Mouse (Mus musculus): ENCODE measurements around the gene Slc41a1. TPM values are rescaled to one million over a fixed set of nuclear protein-coding genes. Genes with fewer than 3 reads are reported as not detected.

Gene Slc41a1
- total and polyA plus RNA-seq, 2 experiments: 1.5 to 5.8 TPM

- H3K9ac ChIP-seq (ENCODE audit: low read depth, low read length): no peak overlapping the region
- TF ChIP-seq POLR2A (IDR thresholded peaks at IDR 0.05; ENCODE audit: extremely low read depth, insufficient read depth, low read length) (no peak), CTCF (IDR thresholded peaks at IDR 0.05; ENCODE audit: low read depth, low read length) (no peak)
- no peaks in the 10 kb centered on the region for H3K27me3 ChIP-seq (ENCODE audit: control insufficient read depth, insufficient read depth, low read length)
- no peaks in the 10 kb centered on the region for H3K79me2 ChIP-seq (ENCODE audit: control insufficient read depth, insufficient read depth, low read length)
- DNase-seq (ENCODE audit: extremely low read depth, low read depth, low spot score): no peak
- H3K27ac ChIP-seq (replicated peaks; ENCODE audit: insufficient read depth, low read depth, low read length): no peak overlapping the region
- H3K4me3 ChIP-seq (ENCODE audit: insufficient read depth, low read depth, low read length): no peak overlapping the region
- peaks cover 12% of the 10 kb centered on the region for H3K36me3 ChIP-seq (ENCODE audit: control insufficient read depth, insufficient read depth, low read length)
- H3K4me1 ChIP-seq (ENCODE audit: control insufficient read depth, insufficient read depth, low read length): peaks cover 2% of the 10 kb centered on the region; the same call in 1 of the 2 replicates
- 79% methylated on average over 1 of the region's 1 CpGs for WGBS
These were observed 45.6 kb downstream of the Slc41a1 start for GRCm38 (mm10) chr1:131872856-131873255.

- DNase-seq (ENCODE audit: extremely low read depth, low read depth, low spot score): no peak
- Histone ChIP-seq H3K27ac (replicated peaks; ENCODE audit: insufficient read depth, low read depth, low read length) (no peak overlapping the region), H3K9ac (ENCODE audit: low read depth, low read length) (no peak overlapping the region), H3K27me3 (ENCODE audit: control insufficient read depth, insufficient read depth, low read length) (no peaks in the 10 kb centered on the region), H3K4me1 (ENCODE audit: control insufficient read depth, insufficient read depth, low read length) (no peaks in the 10 kb centered on the region), H3K4me3 (ENCODE audit: insufficient read depth, low read depth, low read length) (no peak overlapping the region), H3K79me2 (ENCODE audit: control insufficient read depth, insufficient read depth, low read length) (no peaks in the 10 kb centered on the region), H3K36me3 (ENCODE audit: control insufficient read depth, insufficient read depth, low read length) (no peaks in the 10 kb centered on the region)
- 79% methylated on average over 2 of the region's 2 CpGs for WGBS
- no peak for TF ChIP-seq CTCF (IDR thresholded peaks at IDR 0.05; ENCODE audit: low read depth, low read length)
These were observed 52.5 kb downstream of the Slc41a1 start for GRCm38 (mm10) chr1:131879816-131880215.

- no peak overlapping the region for H3K9ac ChIP-seq (ENCODE audit: low read depth, low read length)
- no peak overlapping the region for H3K4me3 ChIP-seq (ENCODE audit: insufficient read depth, low read depth, low read length)
- 57% methylated on average over 2 of the region's 2 CpGs for WGBS
- H3K36me3 ChIP-seq (ENCODE audit: control insufficient read depth, insufficient read depth, low read length): no peaks in the 10 kb centered on the region
- no peak overlapping the region for H3K27ac ChIP-seq (replicated peaks; ENCODE audit: insufficient read depth, low read depth, low read length)
- no peaks in the 10 kb centered on the region for H3K4me1 ChIP-seq (ENCODE audit: control insufficient read depth, insufficient read depth, low read length)
- DNase-seq (ENCODE audit: extremely low read depth, low read depth, low spot score): peak; percentile 44
- 0 out of 2 replicates have a peak, but pooled peaks have one; percentile 19 for TF ChIP-seq CTCF (IDR thresholded peaks at IDR 0.05; ENCODE audit: low read depth, low read length)
- no peak for TF ChIP-seq POLR2A (IDR thresholded peaks at IDR 0.05; ENCODE audit: extremely low read depth, insufficient read depth, low read length)
- no peaks in the 10 kb centered on the region for H3K27me3 ChIP-seq (ENCODE audit: control insufficient read depth, insufficient read depth, low read length)
- no peaks in the 10 kb centered on the region for H3K79me2 ChIP-seq (ENCODE audit: control insufficient read depth, insufficient read depth, low read length)
These were observed 55.5 kb downstream of the Slc41a1 start for GRCm38 (mm10) chr1:131882787-131883186.

DNA sequence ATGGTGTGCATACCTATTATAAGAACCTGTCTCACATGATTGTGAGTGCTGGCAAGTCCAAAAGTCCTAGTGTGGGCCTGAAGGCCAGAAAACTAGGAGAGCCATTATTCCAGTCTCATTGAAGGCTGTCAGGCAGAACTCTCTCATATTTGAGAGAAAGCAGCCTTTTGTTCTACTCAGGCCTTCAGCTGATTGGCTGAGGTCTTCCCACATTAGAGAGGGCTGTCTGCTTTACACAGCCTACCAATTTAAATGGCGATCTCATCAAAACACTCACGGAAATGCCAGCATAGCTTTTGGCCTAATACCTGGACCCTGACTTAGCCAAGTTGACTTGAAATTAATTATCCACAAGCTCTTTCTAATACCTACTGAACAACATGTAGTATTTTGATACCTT is 58.9 kb downstream of the Slc41a1 start:
- Histone ChIP-seq H3K79me2 (ENCODE audit: control insufficient read depth, insufficient read depth, low read length) (no peaks in the 10 kb centered on the region), H3K36me3 (ENCODE audit: control insufficient read depth, insufficient read depth, low read length) (no peaks in the 10 kb centered on the region), H3K9ac (ENCODE audit: low read depth, low read length) (no peak overlapping the region), H3K4me1 (ENCODE audit: control insufficient read depth, insufficient read depth, low read length) (no peaks in the 10 kb centered on the region), H3K27me3 (ENCODE audit: control insufficient read depth, insufficient read depth, low read length) (no peaks in the 10 kb centered on the region), H3K27ac (replicated peaks; ENCODE audit: insufficient read depth, low read depth, low read length) (no peak overlapping the region), H3K4me3 (ENCODE audit: insufficient read depth, low read depth, low read length) (no peak overlapping the region)
- DNase-seq (ENCODE audit: extremely low read depth, low read depth, low spot score): no peak
- 86% methylated on average over 2 of the region's 2 CpGs for WGBS
- TF ChIP-seq CTCF (IDR thresholded peaks at IDR 0.05; ENCODE audit: low read depth, low read length) (no peak), POLR2A (IDR thresholded peaks at IDR 0.05; ENCODE audit: extremely low read depth, insufficient read depth, low read length) (no peak)

GRCm38 (mm10) chr1:131886641-131887040 is 59.3 kb downstream of the Slc41a1 start:
- no peak overlapping the region for H3K9ac ChIP-seq (ENCODE audit: low read depth, low read length)
- no peaks in the 10 kb centered on the region for H3K79me2 ChIP-seq (ENCODE audit: control insufficient read depth, insufficient read depth, low read length)
- no peaks in the 10 kb centered on the region for H3K4me1 ChIP-seq (ENCODE audit: control insufficient read depth, insufficient read depth, low read length)
- H3K36me3 ChIP-seq (ENCODE audit: control insufficient read depth, insufficient read depth, low read length): no peaks in the 10 kb centered on the region
- WGBS: 85% methylated on average over 3 of the region's 3 CpGs
- TF ChIP-seq CTCF (IDR thresholded peaks at IDR 0.05; ENCODE audit: low read depth, low read length): no peak
- no peak for TF ChIP-seq POLR2A (IDR thresholded peaks at IDR 0.05; ENCODE audit: extremely low read depth, insufficient read depth, low read length)
- no peak for DNase-seq (ENCODE audit: extremely low read depth, low read depth, low spot score)
- H3K27ac ChIP-seq (replicated peaks; ENCODE audit: insufficient read depth, low read depth, low read length): no peak overlapping the region
- H3K27me3 ChIP-seq (ENCODE audit: control insufficient read depth, insufficient read depth, low read length): no peaks in the 10 kb centered on the region
- H3K4me3 ChIP-seq (ENCODE audit: insufficient read depth, low read depth, low read length): no peak overlapping the region

GRCm38 (mm10) chr1:131890043-131890658 is 62.9 kb downstream of the Slc41a1 start:
- no peak overlapping the region for H3K27ac ChIP-seq (replicated peaks; ENCODE audit: insufficient read depth, low read depth, low read length)
- H3K9ac ChIP-seq (ENCODE audit: low read depth, low read length): no peak overlapping the region
- no peaks in the 10 kb centered on the region for H3K79me2 ChIP-seq (ENCODE audit: control insufficient read depth, insufficient read depth, low read length)
- H3K4me3 ChIP-seq (ENCODE audit: insufficient read depth, low read depth, low read length): no peak overlapping the region
- 75% methylated on average over 6 of the region's 6 CpGs for WGBS
- TF ChIP-seq CTCF (IDR thresholded peaks at IDR 0.05; ENCODE audit: low read depth, low read length) (no peak), POLR2A (IDR thresholded peaks at IDR 0.05; ENCODE audit: extremely low read depth, insufficient read depth, low read length) (no peak)
- no peak for DNase-seq (ENCODE audit: extremely low read depth, low read depth, low spot score)
- no peaks in the 10 kb centered on the region for H3K4me1 ChIP-seq (ENCODE audit: control insufficient read depth, insufficient read depth, low read length)
- H3K27me3 ChIP-seq (ENCODE audit: control insufficient read depth, insufficient read depth, low read length): no peaks in the 10 kb centered on the region
- H3K36me3 ChIP-seq (ENCODE audit: control insufficient read depth, insufficient read depth, low read length): no peaks in the 10 kb centered on the region

Data from liver, adult 2 months (tissue).